Mouse (Mus musculus) left cerebral cortex, adult 6 months (tissue): Measurements from ENCODE around the gene Tmc1. TPM values are rescaled to one million over a fixed set of nuclear protein-coding genes. Genes with fewer than 3 reads are reported as not detected.

Source experiments
- long read RNA-seq, 2 experiments: library from polyadenylated mRNA; unstranded; transcript quantifications; one replicate each; pipeline ENCODE4 v2.0.0; 2019 to 2020
- polyA plus RNA-seq: library from polyadenylated mRNA; unstranded; fragments of <200 nt; fragmentation: Nextera tagmentation; gene quantifications from 2 replicates; pipeline ENCODE4 v1.2.3, GENCODE M21; 2021

Gene Tmc1
- 0.11 and 0.18 TPM in 2 replicates for polyA plus RNA-seq
- long read RNA-seq, experiment 1, partial matches to known transcripts, result 0 of 2 reads
- long read RNA-seq, experiment 1, other reads (novel, unspliced or antisense), result 2 of 2 reads
- long read RNA-seq, experiment 2, result 0 reads

DNA sequence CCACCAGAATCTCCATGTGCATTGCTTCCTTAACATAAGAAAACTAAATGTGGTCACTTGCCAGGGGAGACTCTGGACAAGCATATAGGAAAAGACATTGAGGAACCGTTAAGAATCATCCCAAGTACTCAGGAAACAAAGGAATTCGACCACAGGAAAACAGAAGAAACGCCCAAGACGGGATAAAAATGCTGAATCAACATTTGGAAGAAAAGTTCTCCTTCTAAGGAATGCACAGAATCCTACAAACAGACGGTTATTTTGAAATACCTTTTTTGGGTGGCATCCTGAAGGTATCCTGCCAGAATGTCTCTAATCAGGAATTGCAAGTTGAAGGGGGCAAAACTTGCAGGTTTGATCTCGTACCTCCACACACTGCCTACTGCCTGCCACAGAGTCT, at the start of gene Tmc1:
Gene Tmc1, minus strand, starts transcription at position 329 of the 400 bp plus-strand sequence.

Other genes with a start within 250 kb of the Tmc1 start
- gene Aldh1a7, start 226.6 kb downstream of the Tmc1 start, polyA plus RNA-seq, result 0.80 and 0.89 TPM in 2 replicates